Mouse (Mus musculus) layer of hippocampus, adult 18-20 months (tissue): ENCODE measurements around the gene BC049730. TPM values are rescaled to one million over a fixed set of nuclear protein-coding genes. Genes with fewer than 3 reads are reported as not detected.
"Not testable (repeated sequence)": the region's sequence is repeated elsewhere in the genome, so short reads cannot be mapped to it uniquely, and the experiment has no call there.

Experiments
- DNase-seq, 2 experiments: peaks; one replicate each; pipeline ENCODE4 v3.0.0; 2022; ENCODE audit warnings: low spot score in 2 of 2
- long read RNA-seq: library from polyadenylated mRNA; stranded (forward); transcript quantifications from one replicate; pipeline ENCODE4 v2.0.0, GENCODE M21; 2021
- total RNA-seq, 2 experiments: library from RNA; stranded (reverse); gene quantifications; 2 replicates each; pipeline ENCODE4 v1.2.3; 2021

Gene BC049730
- not detected for total RNA-seq
- long read RNA-seq, result 0 reads

GRCm38 (mm10) chr7:24708832-24709292 lies at the start of gene BC049730:
Gene BC049730, plus strand, starts transcription at chr7:24709242.
- DNase-seq, result no peak

GRCm38 (mm10) chr7:24659737-24660357 lies 49.2 kb upstream of the BC049730 start:
- DNase-seq, result no peak

GRCm38 (mm10) chr7:24661118-24661904 lies 47.7 kb upstream of the BC049730 start:
- no peak for DNase-seq

GRCm38 (mm10) chr7:24662575-24662974 lies 46.5 kb upstream of the BC049730 start:
- DNase-seq, result peak; percentile 10 to 77

GRCm38 (mm10) chr7:24664301-24664700 lies 44.7 kb upstream of the BC049730 start:
- DNase-seq, result no peak

GRCm38 (mm10) chr7:24664959-24665358 lies 44.1 kb upstream of the BC049730 start:
- no peak for DNase-seq

- no peak for DNase-seq
These were observed 37.0 kb upstream of the BC049730 start for GRCm38 (mm10) chr7:24671944-24672439.

- no peak for DNase-seq
These were observed 32.5 kb upstream of the BC049730 start, which contains the start of gene Tex101 for GRCm38 (mm10) chr7:24676575-24676974. Gene Tex101, minus strand, starts transcription at chr7:24676675.

- DNase-seq, result not testable (repeated sequence)
These were observed 24.9 kb upstream of the BC049730 start for GRCm38 (mm10) chr7:24684121-24684520.

- DNase-seq, result not testable (repeated sequence)
These were observed 21.5 kb upstream of the BC049730 start for GRCm38 (mm10) chr7:24687519-24687918.

GRCm38 (mm10) chr7:24692693-24693092 lies 16.3 kb upstream of the BC049730 start:
- DNase-seq, result not testable (repeated sequence)

- DNase-seq, result not testable (repeated sequence)
These were observed 11.2 kb upstream of the BC049730 start for GRCm38 (mm10) chr7:24697891-24698290.

- not testable (repeated sequence) for DNase-seq
These were observed 6.2 kb upstream of the BC049730 start for GRCm38 (mm10) chr7:24702841-24703240.

GRCm38 (mm10) chr7:24715039-24715438 lies 6.0 kb downstream of the BC049730 start:
- no peak for DNase-seq

- not testable (repeated sequence) for DNase-seq
These were observed 17.8 kb downstream of the BC049730 start, which contains the start of gene Gm4763 for GRCm38 (mm10) chr7:24726808-24727207. Gene Gm4763, minus strand, starts transcription at chr7:24726908.

- no peak for DNase-seq
These were observed 27.1 kb downstream of the BC049730 start for GRCm38 (mm10) chr7:24735970-24736670.

- no peak for DNase-seq
These were observed 41.7 kb downstream of the BC049730 start for GRCm38 (mm10) chr7:24750695-24751094.

- DNase-seq, result no peak
These were observed 42.6 kb downstream of the BC049730 start for GRCm38 (mm10) chr7:24751610-24752009.

GRCm38 (mm10) chr7:24753476-24753875 lies 44.4 kb downstream of the BC049730 start:
- peak in 1 of 2 experiments; percentile 41 for DNase-seq

- no peak for DNase-seq
These were observed 49.5 kb downstream of the BC049730 start for GRCm38 (mm10) chr7:24758520-24758919.

- no peak for DNase-seq
These were observed 51.2 kb downstream of the BC049730 start, which contains the start of gene Cd177 for GRCm38 (mm10) chr7:24760211-24760610. Gene Cd177, minus strand, starts transcription at chr7:24760311.
